Mouse (Mus musculus) heart, adult 8-10 months (tissue): ENCODE results near the gene Drp2. TPM values are rescaled to one million over a fixed set of nuclear protein-coding genes. Genes with fewer than 3 reads are reported as not detected.

Source experiments
- DNase-seq: peaks from one replicate; pipeline ENCODE4 v3.0.0; 2022; ENCODE audit warnings: low spot score
- total RNA-seq, 4 experiments: library from RNA; stranded (reverse); gene quantifications; 2 replicates each; pipeline ENCODE4 v1.2.4; 2022

The Drp2 gene
- under 1 TPM; 0.17 to 0.33 (median 0.25) TPM for total RNA-seq

DNA sequence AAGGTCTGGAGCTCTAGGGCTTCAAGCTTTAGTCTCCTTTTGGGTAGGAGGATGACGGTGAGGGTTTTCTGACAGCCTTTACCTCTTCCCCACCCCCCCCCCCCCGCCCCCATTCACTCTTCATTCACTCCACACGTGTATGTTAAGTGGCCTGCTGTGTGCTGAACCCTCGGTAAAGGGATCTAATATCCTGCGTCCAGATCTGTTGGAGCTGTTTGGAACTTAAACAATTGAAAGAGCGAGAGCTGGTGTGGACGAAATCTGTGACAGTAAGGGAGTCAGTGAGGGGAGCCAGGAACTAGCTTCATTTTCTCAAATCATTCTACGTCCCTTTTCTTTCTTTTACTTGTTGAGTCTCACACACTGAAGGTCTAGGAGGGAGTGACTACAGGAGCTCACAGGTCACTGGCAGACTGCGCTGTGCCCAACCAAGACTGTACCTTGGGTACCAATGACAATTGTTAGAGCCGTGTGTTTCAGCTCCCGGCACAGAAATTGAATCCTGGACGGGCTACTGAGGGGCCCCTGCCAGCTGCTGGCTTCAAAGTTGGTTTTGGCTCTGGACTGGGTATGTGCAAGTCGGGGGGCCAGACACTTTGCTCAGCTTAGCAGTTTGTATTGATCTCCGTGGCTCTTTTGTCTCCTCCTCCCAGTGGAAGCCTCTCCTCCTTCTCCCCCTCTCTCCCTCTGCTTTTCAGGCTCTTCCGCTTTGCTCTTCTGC is at the start of gene Drp2:
Gene Drp2, plus strand, starts transcription at position 689 of the 721 bp plus-strand sequence.
- no peak for DNase-seq

DNA sequence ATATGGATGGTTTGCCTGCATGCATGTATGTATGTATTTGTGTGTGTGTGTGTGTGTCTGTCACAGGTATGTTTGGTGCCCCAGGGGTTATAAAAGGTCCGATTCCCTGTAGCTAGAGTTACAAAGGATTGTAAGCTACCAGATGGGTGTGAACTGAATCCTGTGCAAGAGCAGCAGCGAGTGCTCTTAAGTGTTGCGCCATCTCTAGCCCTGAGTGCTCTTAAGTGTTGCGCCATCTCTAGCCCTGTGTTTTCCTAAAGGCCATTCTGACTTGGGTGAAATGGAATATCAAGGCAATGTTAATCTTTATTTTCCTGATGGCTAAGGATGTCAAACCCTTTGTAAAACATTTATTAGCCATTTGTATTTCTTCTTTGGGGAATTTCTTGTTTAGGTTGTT is 45.0 kb upstream of the Drp2 start:
- no peak for DNase-seq

DNA sequence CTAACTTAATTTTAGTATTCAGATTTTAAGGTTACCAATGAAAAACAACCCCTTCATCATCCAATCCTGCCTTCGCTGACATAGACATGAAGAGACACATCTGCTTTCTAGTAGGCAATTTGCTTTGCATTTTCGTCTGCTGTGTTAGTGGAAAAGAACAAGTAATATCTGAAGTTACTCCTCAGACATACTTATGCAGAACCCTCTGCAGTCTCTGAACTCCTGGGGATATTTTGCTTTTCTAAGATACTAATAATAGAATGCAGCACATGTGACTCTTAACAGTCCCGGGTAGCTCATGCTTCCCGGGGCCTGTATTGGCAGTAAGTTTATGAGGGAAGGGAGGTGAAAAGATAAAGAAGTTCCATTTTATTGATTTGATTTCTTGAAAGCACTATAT is 42.2 kb upstream of the Drp2 start:
- DNase-seq, result no peak

DNA sequence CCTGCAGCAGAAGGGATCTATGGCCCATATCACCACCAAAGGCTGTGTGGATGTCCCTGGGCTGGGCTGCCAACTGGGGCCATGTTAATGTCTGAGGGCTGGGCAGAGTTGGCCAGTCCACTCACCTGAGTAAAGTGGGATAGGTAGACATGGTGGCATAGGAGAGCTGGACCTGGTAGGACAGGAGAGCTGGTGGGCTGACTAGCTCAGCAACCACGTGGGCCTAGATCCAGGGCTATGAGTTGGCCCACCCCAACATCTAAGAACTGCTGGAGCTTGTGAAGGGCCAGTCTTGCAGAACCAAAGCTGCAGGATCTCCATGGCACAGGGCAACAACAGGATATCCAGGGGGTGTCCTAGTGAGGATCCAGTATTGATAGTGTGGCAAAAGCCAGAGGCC is 38.9 kb upstream of the Drp2 start:
- DNase-seq, result no peak

DNA sequence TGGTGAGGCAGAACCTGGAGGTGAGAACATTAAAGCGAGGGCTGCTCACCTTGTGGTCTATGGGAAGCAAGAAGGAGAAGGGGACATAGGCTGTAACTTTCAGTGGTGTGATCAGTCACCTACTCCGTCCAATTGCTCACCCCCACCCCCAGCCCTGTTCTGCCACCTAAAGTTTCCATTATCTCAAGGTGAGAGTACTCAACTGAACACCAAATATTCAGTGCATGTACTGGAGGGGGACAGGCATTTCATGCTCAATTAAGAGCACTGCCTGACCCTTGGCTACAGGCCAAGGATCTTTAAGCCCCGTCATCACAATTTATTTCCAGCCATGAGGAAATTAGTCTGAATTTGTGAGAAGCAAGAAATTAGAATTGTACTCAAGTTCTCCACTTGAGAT is 37.8 kb upstream of the Drp2 start:
- no peak for DNase-seq

DNA sequence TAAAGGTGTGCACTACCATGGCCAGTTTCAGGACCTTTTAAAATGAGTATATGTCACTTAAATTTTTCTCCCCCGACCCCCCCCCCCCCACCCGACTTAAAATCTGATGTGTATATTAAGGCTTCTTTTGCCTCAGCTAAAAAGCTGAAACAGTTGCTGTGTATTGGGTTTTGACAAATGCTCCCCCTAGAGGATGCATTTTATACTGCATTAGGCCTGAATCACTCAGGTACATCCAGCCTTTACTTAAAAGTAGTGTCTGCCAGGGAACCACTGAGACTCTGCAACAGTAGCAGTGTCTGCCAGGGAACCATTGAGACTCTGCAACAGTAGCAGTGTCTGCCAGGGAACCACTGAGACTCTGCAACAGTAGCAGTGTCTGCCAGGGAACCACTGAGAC is 33.1 kb upstream of the Drp2 start:
- no peak for DNase-seq

DNA sequence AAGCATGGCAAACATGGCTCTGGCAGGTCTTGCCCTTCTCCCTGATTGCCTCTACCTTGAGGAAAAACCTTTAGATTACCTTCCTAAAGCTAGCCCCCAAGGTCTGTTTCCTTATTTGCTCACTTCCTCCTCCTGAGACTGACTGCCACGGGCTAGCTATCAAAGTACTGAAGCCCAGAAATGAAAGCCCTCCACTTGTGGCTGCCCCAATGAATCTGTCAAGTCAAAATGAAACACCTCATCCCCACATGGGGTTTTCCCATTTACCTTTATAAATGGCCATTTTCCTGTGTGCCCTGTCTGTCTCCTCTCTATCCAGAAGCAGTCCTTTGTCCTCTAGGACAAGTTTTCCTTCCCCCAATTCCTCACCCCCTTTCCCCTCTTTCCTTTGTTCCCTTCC is 30.2 kb upstream of the Drp2 start:
- DNase-seq, result no peak

DNA sequence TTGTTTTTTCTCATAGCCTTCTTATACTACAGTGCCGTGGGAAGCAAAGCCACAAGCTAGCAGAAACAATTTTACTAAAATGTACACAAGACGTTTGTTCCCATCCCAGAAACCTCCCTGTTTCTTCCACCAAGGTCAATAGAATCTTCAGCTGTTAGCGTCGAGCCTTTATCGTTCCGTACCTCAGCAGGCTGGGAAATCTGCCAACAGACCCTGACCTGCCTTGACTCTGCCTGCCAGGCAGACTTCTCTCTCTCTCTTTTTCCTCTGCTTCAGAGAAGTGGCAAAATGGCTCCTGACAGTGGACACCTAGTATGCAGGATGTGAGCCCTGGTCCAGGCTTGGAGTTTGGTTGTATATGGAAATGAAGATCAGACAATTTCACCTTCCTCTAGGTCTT is 19.5 kb upstream of the Drp2 start:
- DNase-seq, result no peak

DNA sequence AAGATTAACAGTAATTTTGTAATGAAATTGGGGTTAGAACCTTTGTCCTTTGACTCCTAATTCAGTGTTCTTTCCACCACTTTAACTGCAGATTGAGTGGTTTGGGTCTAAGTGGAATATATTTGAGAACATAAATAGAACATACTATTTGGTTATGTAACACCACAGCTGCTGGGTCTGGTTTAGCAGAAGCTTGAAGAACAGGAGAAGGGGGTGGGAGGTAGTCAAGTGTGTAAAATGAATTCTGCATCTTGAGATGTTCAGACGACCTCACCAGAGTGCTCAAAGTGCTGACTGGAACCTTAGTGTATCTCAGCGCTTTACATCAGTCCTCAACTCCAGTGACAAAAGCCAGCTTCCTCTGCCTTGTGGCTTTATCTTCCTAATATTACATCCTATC is 5.4 kb upstream of the Drp2 start:
- DNase-seq, result no peak

DNA sequence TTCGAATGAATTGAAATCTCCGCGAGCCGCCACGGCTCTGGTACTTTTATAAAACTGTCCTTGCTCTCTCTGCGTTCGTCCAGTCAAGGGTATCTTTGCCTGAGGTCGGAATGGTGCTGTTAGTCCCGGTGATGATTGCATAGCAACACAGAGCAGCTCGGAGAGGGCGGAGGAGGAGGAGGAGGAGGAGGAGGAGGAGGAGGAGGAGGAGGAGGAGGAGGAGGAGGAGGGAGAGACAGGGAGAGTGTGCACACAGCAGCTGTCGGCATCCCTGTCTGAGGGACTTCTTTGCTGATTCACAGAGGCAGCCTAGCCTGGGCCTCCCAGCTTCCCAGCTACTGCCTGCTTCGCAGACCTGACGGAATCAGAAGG is 219 bp downstream of the Drp2 start:
- DNase-seq, result no peak

DNA sequence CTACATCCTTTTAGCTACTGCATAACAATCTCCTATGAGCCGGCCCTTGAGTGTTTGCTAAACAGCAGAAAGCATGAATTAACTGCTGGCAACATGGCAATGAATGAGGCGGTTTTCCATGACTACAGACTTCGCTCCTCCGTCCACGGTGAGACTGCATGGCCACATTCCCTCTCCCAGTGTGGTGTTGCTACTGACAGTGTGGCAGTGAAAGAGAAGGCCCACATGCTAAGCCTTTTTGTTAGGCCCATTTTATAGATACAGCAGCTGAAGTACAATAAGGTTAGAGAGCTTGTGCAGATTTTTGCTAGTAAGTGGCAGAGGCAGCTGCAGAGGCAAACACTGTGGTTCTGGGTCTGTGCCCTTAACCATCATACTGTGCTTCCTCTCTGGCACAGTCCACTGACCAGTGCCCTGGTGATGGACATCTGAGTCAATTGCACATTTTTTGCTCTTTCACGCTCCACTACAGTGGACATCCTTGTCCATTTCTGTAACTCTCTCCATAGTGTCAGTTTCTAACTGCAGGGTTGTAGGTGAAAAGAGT is 5.1 kb downstream of the Drp2 start:
- DNase-seq, result no peak

DNA sequence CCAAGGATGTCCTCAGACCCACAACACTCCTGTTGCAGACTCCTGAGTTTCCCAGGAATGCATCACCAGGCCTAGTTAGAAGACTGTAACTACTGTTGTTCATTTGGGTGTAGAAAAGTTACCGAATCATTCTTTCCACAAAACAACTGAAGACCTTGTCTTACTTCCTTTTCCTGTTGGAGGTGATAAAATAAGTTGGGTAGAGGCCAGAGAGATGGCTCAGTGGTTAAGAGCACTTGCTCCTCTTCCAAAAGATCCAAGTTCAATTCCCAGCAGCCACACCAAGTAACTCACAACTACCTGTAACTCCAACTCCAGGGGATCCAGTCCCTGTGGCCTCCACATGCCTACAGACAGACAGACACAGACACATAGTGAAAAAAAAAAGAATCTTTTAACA is 7.7 kb downstream of the Drp2 start:
- no peak for DNase-seq

DNA sequence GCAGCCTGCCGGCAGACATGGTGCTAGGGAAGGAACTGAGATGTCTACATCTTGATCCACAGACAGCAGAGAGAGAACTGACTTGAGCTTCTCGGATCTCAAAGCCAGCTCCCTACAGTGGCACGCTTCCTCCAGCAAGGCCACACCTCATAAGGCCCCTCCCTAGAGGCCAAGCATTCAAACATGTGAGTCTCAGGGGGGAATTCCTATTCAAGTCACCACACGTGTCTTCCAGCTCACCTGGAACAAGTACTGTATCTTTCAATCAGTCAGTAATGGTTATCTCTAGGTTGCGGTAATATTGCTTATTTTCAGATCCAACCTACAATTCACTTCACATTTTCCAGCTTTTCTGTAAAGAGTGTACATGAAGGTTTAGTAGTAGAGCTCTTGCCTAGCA is 15.7 kb downstream of the Drp2 start:
- DNase-seq, result no peak

DNA sequence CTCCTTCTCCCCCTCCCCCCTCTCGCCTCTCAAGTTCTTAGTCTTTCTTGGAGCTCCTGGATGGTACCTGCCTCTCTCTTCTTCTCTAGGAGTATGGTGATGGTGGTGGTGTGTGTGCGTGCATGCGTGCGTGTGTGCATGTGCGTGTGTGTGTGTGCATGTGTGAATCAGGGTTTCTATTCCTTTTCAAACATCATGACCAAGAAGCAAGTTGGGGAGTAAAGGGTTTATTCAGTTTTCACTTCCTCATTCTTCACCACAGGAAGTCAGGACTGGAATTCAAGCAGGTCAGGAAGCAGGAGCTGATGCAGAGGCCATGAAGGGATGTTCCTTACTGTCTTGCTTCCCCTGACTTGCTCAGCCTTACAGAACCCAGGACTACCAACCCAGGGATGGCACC is 19.9 kb downstream of the Drp2 start:
- no peak for DNase-seq

DNA sequence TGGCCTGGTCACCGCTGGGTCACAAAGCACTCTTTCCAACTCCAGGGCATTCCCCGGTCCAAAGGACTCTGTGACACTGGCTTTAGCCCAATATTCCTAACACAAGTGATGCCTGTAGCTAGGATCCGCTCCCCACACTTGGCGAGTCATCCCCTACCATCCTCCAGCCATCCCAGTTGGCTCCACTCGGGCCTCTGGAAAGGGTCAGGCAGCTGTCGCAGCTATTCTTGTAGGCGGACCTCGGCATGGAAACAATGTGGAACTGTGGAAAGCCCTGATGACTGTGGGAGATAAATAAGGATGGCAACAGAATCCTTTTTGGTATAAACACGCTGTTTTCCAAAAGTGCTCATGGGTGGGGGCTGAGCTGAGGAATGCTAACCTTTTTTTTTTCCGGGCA is 21.4 kb downstream of the Drp2 start:
- no peak for DNase-seq

DNA sequence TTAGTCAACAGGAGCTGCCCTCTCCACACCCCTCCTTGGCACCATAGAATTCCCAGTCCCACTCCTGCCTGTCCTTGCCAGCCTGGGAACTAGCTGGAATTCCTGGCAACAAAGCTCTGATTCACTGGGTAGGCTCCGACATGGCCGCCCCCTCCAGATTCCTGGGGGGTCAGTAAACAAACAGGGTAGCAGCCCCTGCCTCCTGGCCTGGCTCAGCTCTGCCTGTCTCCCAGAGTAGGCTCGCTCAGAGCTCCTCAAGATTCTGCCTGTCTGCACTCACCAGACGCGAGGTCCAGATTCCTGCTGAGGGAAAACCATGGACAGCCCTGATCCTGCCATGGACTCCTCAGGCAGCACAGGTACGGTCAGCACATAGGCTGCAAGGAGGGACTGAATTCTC is 22.5 kb downstream of the Drp2 start:
- no peak for DNase-seq

DNA sequence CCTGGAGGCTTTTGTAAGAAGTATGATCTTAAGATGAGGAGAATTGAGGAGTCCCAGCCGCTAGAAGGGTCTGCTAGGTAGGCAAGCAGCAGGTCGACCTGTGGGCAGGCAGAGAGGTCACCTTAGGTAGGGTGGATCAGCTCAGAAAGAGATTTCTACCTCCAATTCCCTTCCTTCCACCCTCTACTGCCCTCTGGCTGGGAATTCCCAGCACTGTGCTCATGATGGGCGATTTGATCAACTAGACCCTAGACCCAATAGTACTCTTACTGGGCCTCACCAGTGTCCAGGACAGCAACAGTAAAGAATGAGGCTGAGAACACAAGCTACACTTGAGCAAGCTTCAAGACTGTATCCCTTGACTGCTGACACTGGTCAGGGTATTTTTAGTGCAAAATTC is 23.0 kb downstream of the Drp2 start:
- DNase-seq, result no peak

DNA sequence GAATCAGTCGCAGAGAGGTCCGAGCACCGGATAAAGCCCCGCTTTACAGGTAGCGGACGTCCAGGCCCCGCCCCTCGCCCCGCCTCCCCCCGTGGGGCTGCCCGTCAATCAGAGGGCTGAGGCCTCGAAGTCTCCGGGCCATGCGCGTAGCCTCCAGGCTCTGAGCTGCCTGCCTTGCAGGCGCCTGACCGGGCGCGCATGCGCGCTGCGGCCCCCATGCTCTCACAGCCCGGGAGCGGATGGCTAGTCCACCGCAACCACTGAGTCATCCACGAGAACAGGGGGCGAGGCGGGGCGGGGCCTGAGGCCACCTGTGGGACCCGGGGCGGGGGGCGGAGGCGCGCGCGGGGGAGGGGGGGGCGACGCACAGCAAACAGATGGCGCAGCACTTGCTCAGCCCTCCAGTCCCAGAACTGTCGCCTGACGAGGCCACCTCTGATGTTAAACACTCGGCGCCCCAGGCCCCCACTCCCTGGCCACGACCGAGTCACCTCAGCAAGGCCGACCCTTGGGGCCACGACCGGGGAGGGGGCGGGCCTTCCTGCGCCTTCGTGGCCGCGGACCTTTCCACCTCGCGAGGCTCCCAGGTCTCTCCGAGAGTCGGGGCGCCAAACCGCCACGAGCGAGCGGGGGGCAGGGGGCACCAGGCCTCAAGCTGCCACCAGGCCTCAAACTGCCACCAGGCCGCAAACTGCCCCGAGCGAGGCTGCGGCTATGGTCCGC is 70.8 kb downstream of the Drp2 start:
- DNase-seq, result no peak

DNA sequence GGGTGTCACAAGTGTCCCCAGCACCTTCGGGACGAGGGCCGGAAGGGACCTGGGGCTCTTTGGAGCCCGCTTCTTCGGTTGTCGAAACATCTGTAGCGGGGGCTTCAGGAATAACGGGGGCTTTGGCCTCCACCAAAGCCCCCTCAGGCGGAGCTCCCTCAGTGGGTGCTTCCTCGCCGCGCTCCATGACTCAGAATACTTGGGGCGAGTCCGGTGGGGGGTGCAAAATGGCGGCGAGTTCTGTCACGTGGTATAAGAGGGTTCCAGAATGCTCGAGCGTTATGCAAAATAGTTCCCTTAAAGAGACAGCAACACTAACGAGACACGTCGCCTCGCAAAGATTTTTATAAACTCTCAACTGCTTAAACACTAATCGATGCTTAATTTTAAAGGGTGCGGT is 71.9 kb downstream of the Drp2 start, which contains the start of gene Taf7l:
Gene Taf7l, minus strand, starts transcription at position 201 of the 400 bp plus-strand sequence.
- DNase-seq, result no peak

DNA sequence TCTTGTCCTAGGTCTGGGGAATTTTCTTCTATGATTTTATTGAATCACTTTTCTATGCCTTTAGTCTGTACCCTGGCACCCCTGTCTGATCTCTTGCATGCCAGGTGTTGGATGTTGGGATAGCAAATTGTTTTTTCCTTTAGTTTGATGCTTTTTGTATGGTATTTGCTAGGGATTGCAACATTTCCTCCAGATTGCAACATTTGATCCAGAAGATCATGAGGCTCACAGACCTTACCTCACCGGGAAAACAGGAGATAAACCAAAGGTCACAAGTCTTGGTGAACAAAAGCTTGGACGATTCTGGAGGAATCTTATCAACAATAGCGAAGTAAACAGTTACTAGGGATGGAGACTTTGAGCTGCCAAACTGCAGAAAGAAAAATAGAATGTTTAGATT is 77.4 kb downstream of the Drp2 start:
- no peak for DNase-seq

DNA sequence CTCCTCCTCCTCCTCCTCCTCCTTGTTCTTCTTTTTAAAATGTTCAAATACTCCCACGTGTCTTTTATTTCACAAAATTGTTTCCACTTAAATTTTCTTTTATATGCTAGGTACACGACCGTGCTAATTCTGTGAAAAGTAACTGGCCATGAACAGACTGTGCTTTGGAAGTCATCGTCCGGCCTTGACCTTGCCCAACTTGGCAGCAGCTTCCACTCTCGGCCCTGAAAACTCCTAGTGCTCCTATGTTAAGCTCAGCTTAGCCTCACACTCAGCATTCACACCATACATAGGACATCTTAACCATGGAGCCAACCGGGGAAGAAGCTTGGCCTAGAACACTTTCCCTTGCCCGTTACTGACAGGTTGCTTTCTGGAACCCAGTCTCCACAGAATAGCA is 96.3 kb downstream of the Drp2 start:
- no peak for DNase-seq
